Mouse (Mus musculus): Measurements from ENCODE around the gene Ankrd2. TPM values are rescaled to one million over a fixed set of nuclear protein-coding genes. Genes with fewer than 3 reads are reported as not detected.
A peak's percentile ranks its signal among the peaks of the same experiment; 100 is the strongest.
"Not testable (repeated sequence)": the region's sequence is repeated elsewhere in the genome, so short reads cannot be mapped to it uniquely, and the experiment has no call there.

The Ankrd2 gene
- polyA plus RNA-seq, 1 experiment from 2014 or later, result 0.11 TPM

GRCm38 (mm10) chr19:42079006-42079405 lies 43.2 kb downstream of the Ankrd2 start:
- Histone ChIP-seq H3K27ac (no peak overlapping the region), H3K9ac (ENCODE audit: low read depth, low read length) (no peak overlapping the region), H3K4me2 (ENCODE audit: low read length) (no peak overlapping the region), H3K9me3 (replicated peaks; ENCODE audit: low read length) (no peaks in the 10 kb centered on the region), H3K4me3 (replicated peaks; ENCODE audit: low read depth, low read length) (no peak overlapping the region), H3K4me1 (replicated peaks; ENCODE audit: insufficient read depth, low read length) (no peaks in the 10 kb centered on the region), H3K27me3 (ENCODE audit: insufficient read depth, low read length) (no peaks in the 10 kb centered on the region), H3K36me3 (ENCODE audit: insufficient read depth, low read length) (0 out of 2 replicates have a peak, but pooled peaks cover 6% of the 10 kb centered on the region)
- DNase-seq (ENCODE audit: low spot score) (no peak), ATAC-seq (replicated peaks; ENCODE audit: low FRiP score, low read depth) (no peak)
- TF ChIP-seq CTCF (IDR thresholded peaks at IDR 0.05; ENCODE audit: low read depth), result no peak
- WGBS, result 97% methylated on average over 12 of the region's 12 CpGs

GRCm38 (mm10) chr19:42079950-42080349 lies 44.1 kb downstream of the Ankrd2 start:
- Histone ChIP-seq H3K4me1 (replicated peaks; ENCODE audit: insufficient read depth, low read length) (no peaks in the 10 kb centered on the region), H3K4me2 (ENCODE audit: low read length) (no peak overlapping the region), H3K9me3 (replicated peaks; ENCODE audit: low read length) (no peaks in the 10 kb centered on the region), H3K4me3 (replicated peaks; ENCODE audit: low read depth, low read length) (no peak overlapping the region), H3K36me3 (ENCODE audit: insufficient read depth, low read length) (0 out of 2 replicates have a peak, but pooled peaks cover 6% of the 10 kb centered on the region), H3K27me3 (ENCODE audit: insufficient read depth, low read length) (no peaks in the 10 kb centered on the region), H3K9ac (ENCODE audit: low read depth, low read length) (no peak overlapping the region), H3K27ac (no peak overlapping the region; the same call in 1 of the 2 replicates)
- ATAC-seq (replicated peaks; ENCODE audit: low FRiP score, low read depth) (peak; percentile 73), DNase-seq (ENCODE audit: low spot score) (peak; percentile 28)
- no peak for TF ChIP-seq CTCF (IDR thresholded peaks at IDR 0.05; ENCODE audit: low read depth)
- WGBS, result 50% methylated on average over 5 of the region's 5 CpGs

DNA sequence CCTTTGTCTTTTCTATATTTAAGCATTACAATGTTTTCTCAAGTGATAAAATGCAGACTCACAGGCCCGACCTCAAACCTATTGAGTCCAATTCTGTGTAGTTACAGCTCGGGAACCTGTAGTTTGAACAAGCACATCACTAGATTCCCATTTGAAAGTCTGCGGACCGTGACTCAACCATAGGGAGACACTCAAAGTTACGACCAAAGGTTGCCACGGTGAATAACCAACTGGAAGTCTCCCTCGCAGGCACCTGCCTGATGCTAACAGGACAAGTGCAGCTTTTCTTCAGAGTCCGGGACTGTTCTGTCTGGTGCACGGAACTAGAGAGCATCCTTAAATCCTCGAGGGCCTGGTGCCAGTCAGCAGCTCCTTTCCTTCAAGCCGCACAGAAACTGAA lies 44.7 kb downstream of the Ankrd2 start:
- Histone ChIP-seq H3K36me3 (ENCODE audit: insufficient read depth, low read length) (0 out of 2 replicates have a peak, but pooled peaks cover 4% of the 10 kb centered on the region), H3K27ac (no peak overlapping the region; the same call in 1 of the 2 replicates), H3K4me3 (replicated peaks; ENCODE audit: low read depth, low read length) (no peak overlapping the region), H3K4me2 (ENCODE audit: low read length) (no peak overlapping the region), H3K27me3 (ENCODE audit: insufficient read depth, low read length) (no peaks in the 10 kb centered on the region), H3K9me3 (replicated peaks; ENCODE audit: low read length) (no peaks in the 10 kb centered on the region), H3K9ac (ENCODE audit: low read depth, low read length) (no peak overlapping the region), H3K4me1 (replicated peaks; ENCODE audit: insufficient read depth, low read length) (no peaks in the 10 kb centered on the region)
- ATAC-seq (replicated peaks; ENCODE audit: low FRiP score, low read depth), result peak; percentile 40; the same call in 1 of the 2 replicates
- no peak for TF ChIP-seq CTCF (IDR thresholded peaks at IDR 0.05; ENCODE audit: low read depth)
- DNase-seq (ENCODE audit: low spot score), result no peak
- WGBS, result 39% methylated on average over 11 of the region's 11 CpGs

GRCm38 (mm10) chr19:42081613-42082012 lies 45.8 kb downstream of the Ankrd2 start:
- not testable (repeated sequence) for H3K4me1 ChIP-seq (replicated peaks; ENCODE audit: insufficient read depth, low read length); ATAC-seq (replicated peaks; ENCODE audit: low FRiP score, low read depth); H3K27me3 ChIP-seq (ENCODE audit: insufficient read depth, low read length); H3K27ac ChIP-seq; H3K9me3 ChIP-seq (replicated peaks; ENCODE audit: low read length); DNase-seq (ENCODE audit: low spot score); H3K4me2 ChIP-seq (ENCODE audit: low read length); H3K9ac ChIP-seq (ENCODE audit: low read depth, low read length); H3K4me3 ChIP-seq (replicated peaks; ENCODE audit: low read depth, low read length); H3K36me3 ChIP-seq (ENCODE audit: insufficient read depth, low read length)
- 93% methylated on average over 5 of the region's 5 CpGs for WGBS

- Histone ChIP-seq H3K9me3 (replicated peaks; ENCODE audit: low read length) (no peaks in the 10 kb centered on the region), H3K27ac (peak overlapping the region; percentile 36; the same call in 1 of the 2 replicates), H3K4me1 (replicated peaks; ENCODE audit: insufficient read depth, low read length) (no peaks in the 10 kb centered on the region), H3K27me3 (ENCODE audit: insufficient read depth, low read length) (no peaks in the 10 kb centered on the region), H3K36me3 (ENCODE audit: insufficient read depth, low read length) (no peaks in the 10 kb centered on the region), H3K4me2 (ENCODE audit: low read length) (peak overlapping the region; percentile 88), H3K9ac (ENCODE audit: low read depth, low read length) (peak overlapping the region; percentile 74), H3K4me3 (replicated peaks; ENCODE audit: low read depth, low read length) (peak overlapping the region; percentile 59)
- no peak for TF ChIP-seq CTCF (IDR thresholded peaks at IDR 0.05; ENCODE audit: low read depth)
- WGBS, result 9% methylated on average over 10 of the region's 10 CpGs
- DNase-seq (ENCODE audit: low spot score) (no peak), ATAC-seq (replicated peaks; ENCODE audit: low FRiP score, low read depth) (no peak)
Measured at GRCm38 (mm10) chr19:42085690-42086089, 49.9 kb downstream of the Ankrd2 start.

GRCm38 (mm10) chr19:42086166-42086565 lies 50.4 kb downstream of the Ankrd2 start, which contains the start of gene Morn4:
Gene Morn4, minus strand, starts transcription at chr19:42086357.
- Histone ChIP-seq H3K27ac (peak within 1 kb of the TSS; percentile 36), H3K4me1 (replicated peaks; ENCODE audit: insufficient read depth, low read length) (peaks cover 2% of the 10 kb centered on the region; the same call in 1 of the 2 replicates), H3K9ac (ENCODE audit: low read depth, low read length) (peak within 1 kb of the TSS; percentile 74), H3K9me3 (replicated peaks; ENCODE audit: low read length) (no peaks in the 10 kb centered on the region), H3K27me3 (ENCODE audit: insufficient read depth, low read length) (no peaks in the 10 kb centered on the region), H3K4me3 (replicated peaks; ENCODE audit: low read depth, low read length) (peak within 1 kb of the TSS; percentile 59), H3K4me2 (ENCODE audit: low read length) (peak within 1 kb of the TSS; percentile 88), H3K36me3 (ENCODE audit: insufficient read depth, low read length) (no peaks in the 10 kb centered on the region)
- no peak for TF ChIP-seq CTCF (IDR thresholded peaks at IDR 0.05; ENCODE audit: low read depth)
- DNase-seq (ENCODE audit: low spot score) (peak; percentile 96), ATAC-seq (replicated peaks; ENCODE audit: low FRiP score, low read depth) (peak; percentile 83)
- 1% methylated on average over 21 of the region's 21 CpGs for WGBS
